Mouse (Mus musculus) ovary, adult 18-20 months (tissue): ENCODE data around the gene 1110051M20Rik.
"Not testable (repeated sequence)": the region's sequence is repeated elsewhere in the genome, so short reads cannot be mapped to it uniquely, and the experiment has no call there.

Experiments
- DNase-seq: peaks from one replicate; pipeline ENCODE4 v3.0.0; 2022; ENCODE audit warnings: low spot score, mixed read lengths

Gene 1110051M20Rik

GRCm38 (mm10) chr2:91444286-91444892, at the start of gene 1110051M20Rik:
Gene 1110051M20Rik, minus strand, starts transcription at chr2:91444704.
- DNase-seq: peak; percentile 78

- DNase-seq: no peak
Observed at GRCm38 (mm10) chr2:91493981-91494380, 49.5 kb upstream of the 1110051M20Rik start.

- DNase-seq: no peak
Observed at GRCm38 (mm10) chr2:91492071-91492635, 47.6 kb upstream of the 1110051M20Rik start.

DNA sequence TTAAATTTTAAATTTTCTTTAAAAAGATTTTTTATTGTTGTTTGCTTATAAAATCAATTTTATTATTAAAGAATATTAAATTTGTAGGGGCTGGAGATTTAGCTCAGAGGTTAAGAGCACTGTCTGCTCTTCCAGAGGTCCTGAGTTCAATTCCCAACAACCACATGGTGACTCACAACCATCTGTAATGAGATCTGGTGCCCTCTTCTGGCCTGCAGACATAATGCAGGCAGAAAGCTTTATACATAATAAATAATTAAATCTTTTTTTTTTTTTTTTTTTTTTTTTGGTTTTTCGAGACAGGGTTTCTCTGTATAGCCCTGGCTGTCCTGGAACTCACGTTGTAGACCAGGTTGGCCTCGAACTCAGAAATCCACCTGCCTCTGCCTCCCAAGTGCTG, 42.8 kb upstream of the 1110051M20Rik start:
- DNase-seq: not testable (repeated sequence)

- no peak for DNase-seq
Observed at GRCm38 (mm10) chr2:91485256-91485655, 40.8 kb upstream of the 1110051M20Rik start.

DNA sequence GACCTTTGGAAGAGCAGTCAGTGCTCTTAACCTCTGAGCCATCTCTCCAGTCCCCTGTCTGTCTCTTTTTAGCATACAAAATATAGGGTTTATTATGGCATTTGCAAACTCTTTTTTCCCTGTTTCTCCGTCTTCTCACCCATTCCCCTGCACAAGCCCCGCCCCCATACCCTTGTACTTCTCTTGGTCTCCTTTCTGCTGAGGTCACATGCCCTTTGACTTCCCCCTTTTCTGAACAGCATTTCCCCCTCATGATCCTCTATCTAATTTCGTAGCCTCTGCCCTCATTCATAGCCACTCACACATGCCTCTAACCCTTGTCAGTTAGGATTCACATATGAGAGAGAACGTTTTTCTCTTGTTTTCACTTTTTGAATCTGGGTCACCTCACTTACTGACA, 40.2 kb upstream of the 1110051M20Rik start:
- DNase-seq: no peak

GRCm38 (mm10) chr2:91480805-91481514, 36.5 kb upstream of the 1110051M20Rik start:
- no peak for DNase-seq

GRCm38 (mm10) chr2:91480399-91480801, 35.9 kb upstream of the 1110051M20Rik start:
- no peak for DNase-seq

GRCm38 (mm10) chr2:91476841-91477240, 32.3 kb upstream of the 1110051M20Rik start:
- DNase-seq: no peak

DNA sequence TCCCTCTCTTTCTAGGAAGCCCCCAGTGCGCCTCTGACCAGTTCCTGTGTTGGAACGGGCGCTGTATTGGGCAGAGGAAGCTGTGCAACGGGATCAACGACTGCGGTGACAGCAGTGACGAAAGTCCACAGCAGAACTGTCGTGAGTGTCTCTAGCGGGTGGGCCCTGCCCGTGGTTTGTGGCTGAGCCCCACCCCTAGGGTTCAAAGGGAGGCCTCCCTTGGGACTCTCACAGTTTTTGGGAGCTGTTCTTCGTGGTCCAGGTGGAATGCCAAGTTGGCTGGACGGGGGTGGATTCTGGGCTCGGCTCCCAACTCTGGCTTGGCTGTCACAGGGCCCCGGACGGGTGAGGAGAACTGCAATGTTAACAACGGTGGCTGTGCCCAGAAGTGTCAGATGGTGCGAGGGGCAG, 31.8 kb upstream of the 1110051M20Rik start:
- DNase-seq: no peak

DNA sequence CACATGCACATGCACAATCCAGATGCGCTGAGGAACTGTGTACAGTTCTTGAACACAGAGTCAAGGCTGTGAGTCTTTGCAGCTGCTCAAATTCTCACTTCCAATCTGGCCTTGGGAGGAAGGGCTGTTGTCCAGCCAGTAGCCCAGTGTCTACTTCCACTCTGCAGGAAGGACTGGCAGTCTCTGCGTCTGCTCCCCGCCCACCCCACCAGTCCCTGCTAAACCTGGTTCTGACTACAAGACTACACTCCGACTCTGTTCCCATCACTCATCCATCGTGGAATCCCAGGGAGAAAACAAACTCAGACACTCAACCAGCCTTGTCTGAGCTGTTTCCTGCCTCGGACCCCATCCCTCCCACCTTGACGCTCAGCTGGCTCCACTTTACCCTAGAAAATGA, 31.3 kb upstream of the 1110051M20Rik start:
- DNase-seq: no peak

- DNase-seq: no peak
Observed at GRCm38 (mm10) chr2:91474358-91474757, 29.9 kb upstream of the 1110051M20Rik start.

DNA sequence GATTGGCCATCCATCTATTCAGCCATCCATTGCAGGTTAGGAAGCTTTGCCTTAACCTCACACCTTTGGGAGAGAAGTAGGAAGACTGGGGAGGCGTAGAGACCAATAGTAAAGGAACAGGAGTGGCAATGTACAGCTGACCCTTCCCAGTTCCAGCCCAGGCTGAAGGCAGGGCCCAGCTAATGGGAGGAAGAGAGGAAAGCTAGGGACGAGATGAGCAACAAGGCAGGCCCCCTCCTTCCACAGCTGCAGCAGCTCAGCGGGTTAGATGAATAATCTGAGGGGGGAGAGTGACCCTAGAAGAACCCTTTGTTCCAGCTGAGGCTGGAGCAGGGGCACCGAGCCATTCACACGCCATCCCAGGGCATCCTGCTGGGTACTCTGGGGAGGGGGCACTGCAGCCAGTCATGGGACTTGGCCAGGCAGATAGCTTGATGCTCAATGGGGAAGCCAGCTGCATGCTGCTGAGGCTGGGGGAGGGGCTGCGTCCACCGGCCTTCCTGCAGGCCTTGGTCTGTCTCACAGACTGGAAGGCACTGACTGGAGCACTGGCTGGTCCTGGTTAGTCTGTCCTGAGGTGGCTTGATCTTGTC, 25.6 kb upstream of the 1110051M20Rik start:
- DNase-seq: no peak

DNA sequence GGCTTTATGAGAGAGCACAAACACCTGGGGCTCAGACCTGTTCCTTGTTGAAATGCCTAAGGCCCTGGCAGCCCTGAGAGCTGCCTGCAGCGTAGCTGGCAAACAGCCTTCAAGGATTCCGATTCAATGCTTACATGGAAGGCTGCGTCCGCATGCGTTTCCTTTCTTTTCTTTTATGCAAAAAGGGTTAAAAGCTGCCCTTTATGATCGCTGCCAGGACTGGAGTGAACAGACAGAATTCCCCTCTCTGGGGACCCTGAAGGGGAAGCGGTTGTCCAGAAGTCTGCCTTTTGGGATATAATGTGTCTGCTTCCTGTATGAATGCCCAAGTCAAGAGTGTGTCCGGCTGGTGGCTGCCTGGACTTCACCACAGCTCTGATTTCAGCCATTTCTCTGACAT, 23.1 kb upstream of the 1110051M20Rik start:
- no peak for DNase-seq

- no peak for DNase-seq
Observed at GRCm38 (mm10) chr2:91465934-91466333, 21.4 kb upstream of the 1110051M20Rik start.

DNA sequence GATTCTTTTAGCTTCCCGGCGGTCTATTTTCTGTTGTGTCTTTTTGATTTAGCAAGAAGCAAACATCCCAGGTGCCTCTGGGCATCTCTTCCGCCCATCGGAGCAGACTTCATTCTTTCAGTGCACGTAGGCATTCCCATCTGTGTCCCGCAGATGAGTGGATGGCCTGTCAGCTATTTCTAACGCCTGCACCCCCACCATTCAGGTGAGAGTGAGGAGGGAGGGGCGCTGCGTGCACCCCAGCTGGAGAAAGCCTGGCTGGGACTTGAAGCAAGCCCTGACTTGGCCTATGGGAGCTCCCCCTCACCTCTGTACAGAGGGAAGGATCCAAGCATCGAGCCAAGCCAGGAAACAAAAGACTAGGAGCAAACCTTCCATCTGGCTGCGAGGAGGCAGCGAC, 18.2 kb upstream of the 1110051M20Rik start:
- DNase-seq: no peak

DNA sequence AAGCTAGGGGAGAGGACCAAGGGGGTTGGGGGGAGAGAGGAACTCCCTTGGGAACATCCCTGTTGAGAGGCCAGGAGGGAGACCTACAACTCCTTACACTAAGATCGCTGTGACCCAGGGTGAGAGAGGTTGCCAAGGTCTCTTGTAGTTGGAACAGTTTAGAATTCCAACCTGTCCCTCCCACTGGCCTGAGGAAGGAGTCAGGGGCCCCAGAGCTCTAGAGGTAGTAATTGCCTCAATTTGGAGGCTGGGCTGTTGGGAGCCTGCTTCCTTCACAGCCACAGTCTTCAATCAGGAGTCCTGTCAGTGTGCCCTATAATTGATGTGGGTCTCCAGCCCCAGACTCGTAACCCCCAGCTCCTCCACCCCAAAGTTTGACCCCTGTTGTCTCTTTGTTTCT, 17.7 kb upstream of the 1110051M20Rik start:
- DNase-seq: no peak

DNA sequence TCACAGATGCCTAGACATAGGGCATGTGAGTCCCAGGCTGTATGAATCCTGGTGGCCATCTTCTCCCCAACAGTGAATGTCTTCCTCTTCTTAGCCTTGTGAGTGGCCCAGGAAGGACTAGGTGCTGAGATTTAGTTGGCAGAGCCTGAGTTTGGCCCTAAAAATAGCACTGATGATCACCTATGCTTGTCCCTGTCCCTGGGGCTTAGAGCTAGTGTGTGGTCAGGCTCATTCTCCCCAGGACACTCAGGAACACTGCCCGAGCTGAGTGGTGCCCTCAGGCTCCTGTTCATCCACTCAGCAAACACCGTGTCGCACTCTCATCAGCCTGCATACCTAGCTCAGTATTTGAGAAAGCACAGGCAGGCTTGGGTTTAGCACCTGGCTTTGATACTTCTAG, 16.8 kb upstream of the 1110051M20Rik start:
- DNase-seq: no peak

DNA sequence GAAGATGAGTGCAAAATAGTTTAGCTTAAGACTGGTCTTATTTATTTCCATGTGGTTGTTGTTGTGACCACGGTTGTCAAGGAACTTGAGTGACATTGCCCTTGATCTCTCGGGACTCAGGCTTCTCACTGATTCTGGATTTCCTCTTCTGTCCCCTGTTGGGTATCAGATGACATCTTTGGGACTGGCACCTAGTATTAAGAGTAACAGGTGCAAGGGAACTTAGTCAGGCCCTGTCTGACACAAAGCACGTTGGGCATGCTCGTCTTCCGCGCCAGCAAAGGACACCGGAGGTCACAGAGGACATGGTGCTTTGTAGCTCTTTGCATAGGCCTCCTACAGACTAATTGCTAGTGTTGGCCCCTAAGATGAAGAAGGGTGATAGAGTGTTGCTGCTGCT, 16.3 kb upstream of the 1110051M20Rik start:
- DNase-seq: no peak

DNA sequence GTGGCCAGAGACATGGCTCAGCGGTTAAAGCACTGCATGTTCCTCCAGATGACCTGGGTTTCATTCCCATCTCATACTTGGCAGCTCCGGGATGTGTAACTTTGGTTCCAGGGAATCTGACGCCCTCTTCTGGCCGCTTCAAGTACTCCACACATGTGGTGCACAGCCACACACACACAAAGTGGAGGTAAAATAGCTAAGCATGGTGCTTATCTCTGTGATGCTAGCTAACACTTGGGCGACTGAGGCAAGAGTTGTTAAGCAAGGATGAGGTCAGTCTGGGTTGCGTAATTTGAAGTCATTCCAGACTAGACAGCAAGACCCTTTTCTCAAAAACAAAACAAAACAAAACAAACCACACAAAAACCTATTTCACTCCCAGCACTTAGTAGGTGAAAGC, 15.6 kb upstream of the 1110051M20Rik start:
- DNase-seq: no peak

- DNase-seq: no peak
Observed at GRCm38 (mm10) chr2:91458673-91459391, 14.3 kb upstream of the 1110051M20Rik start.

DNA sequence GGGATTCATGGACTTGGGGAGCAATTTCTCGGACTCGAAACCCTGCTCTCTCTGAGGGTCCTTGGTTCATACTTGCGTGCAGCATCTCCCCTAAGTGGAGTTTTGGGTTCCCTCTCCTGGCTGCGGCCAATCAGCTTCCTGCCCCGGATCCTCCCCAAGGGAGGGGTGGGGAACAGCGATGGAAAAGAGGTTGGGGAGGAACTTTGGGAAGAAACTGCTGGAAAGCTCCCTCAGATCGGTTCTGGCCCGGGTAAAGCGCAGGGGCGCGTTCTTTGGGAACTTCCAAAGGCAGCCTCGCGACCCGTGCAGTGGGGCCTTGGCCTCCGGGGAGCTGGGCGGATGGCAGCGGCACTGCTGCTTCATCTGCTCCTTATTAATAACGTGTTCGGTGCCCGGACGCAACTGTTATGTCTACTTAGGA, 13.8 kb upstream of the 1110051M20Rik start:
- no peak for DNase-seq
